Mouse (Mus musculus): Measurements from ENCODE around the gene Coq10b. TPM values are rescaled to one million over a fixed set of nuclear protein-coding genes. Genes with fewer than 3 reads are reported as not detected.

The Coq10b gene
- polyA plus RNA-seq, 2 experiments, result 8.6 to 15.4 TPM

DNA sequence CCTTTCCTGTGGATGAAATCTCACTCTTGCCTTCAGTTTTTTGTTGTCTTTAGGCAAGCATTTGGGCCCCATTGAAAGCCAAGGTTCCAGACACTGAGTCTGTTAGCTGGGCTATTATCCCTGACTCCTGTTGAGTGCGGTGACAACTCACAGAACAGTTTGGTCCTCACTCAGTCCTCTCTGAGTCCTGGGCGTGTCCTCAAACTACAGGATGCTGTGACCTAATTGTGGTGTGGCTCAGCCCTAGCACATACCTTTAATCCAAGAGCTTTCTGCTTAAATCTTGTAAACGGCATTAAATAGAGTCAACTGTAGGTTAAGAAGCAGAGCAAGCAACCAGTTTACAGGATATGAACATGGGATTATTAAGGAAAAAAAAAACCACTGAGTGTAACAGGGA, 9.4 kb upstream of the Coq10b start:
- Histone ChIP-seq H3K27ac (no peak overlapping the region), H3K4me3 (ENCODE audit: insufficient read depth in 1 of 2, low read depth in 2 of 2, low read length in 2 of 2) (no peak overlapping the region), H3K9ac (replicated peaks) (no peak overlapping the region), H3K27me3 (ENCODE audit: control insufficient read depth, insufficient read depth, low read length) (no peaks in the 10 kb centered on the region), H3K36me3 (replicated peaks; ENCODE audit: control insufficient read depth, insufficient read depth, low read depth) (no peaks in the 10 kb centered on the region), H3K4me2 (ENCODE audit: low read depth) (no peak overlapping the region), H3K9me3 (ENCODE audit: control insufficient read depth, low read length) (peaks cover 3% of the 10 kb centered on the region), H3K4me1 (replicated peaks; ENCODE audit: control insufficient read depth in 2 of 2, insufficient read depth in 2 of 2, low read length in 1 of 2) (no peaks in the 10 kb centered on the region; a peak in 1 of 4 replicates)
- TF ChIP-seq EP300 (IDR thresholded peaks at IDR 0.05; ENCODE audit: low read depth), result no peak
- TF ChIP-seq CTCF (IDR thresholded peaks at IDR 0.05; ENCODE audit: low read depth), result no peak
- no peak for DNase-seq (ENCODE audit: low read depth in 3 of 3, low spot score in 3 of 3)
- 55% methylated on average over 3 of the region's 3 CpGs for WGBS (ENCODE audit: insufficient replicate concordance)
- no peak for ATAC-seq (ENCODE audit: insufficient read depth)

GRCm38 (mm10) chr1:55048841-55049587, 3.6 kb upstream of the Coq10b start:
- 55% methylated on average over 4 of the region's 4 CpGs for WGBS (ENCODE audit: insufficient replicate concordance)
- Histone ChIP-seq H3K4me1 (replicated peaks; ENCODE audit: control insufficient read depth in 2 of 2, insufficient read depth in 2 of 2, low read length in 1 of 2) (peaks cover 4 to 10% of the 10 kb centered on the region in 2 experiments; a peak in 2 of 4 replicates), H3K4me2 (ENCODE audit: low read depth) (no peak overlapping the region), H3K36me3 (replicated peaks; ENCODE audit: control insufficient read depth, insufficient read depth, low read depth) (no peaks in the 10 kb centered on the region), H3K9ac (replicated peaks) (no peak overlapping the region), H3K4me3 (ENCODE audit: insufficient read depth in 1 of 2, low read depth in 2 of 2, low read length in 2 of 2) (no peak overlapping the region), H3K27ac (no peak overlapping the region), H3K27me3 (ENCODE audit: control insufficient read depth, insufficient read depth, low read length) (no peaks in the 10 kb centered on the region), H3K9me3 (ENCODE audit: control insufficient read depth, low read length) (no peaks in the 10 kb centered on the region)
- no peak for ATAC-seq (ENCODE audit: insufficient read depth)
- DNase-seq (ENCODE audit: low read depth in 3 of 3, low spot score in 3 of 3), result no peak
- TF ChIP-seq CTCF (IDR thresholded peaks at IDR 0.05; ENCODE audit: low read depth) (no peak), EP300 (IDR thresholded peaks at IDR 0.05; ENCODE audit: low read depth) (no peak)

- 70% methylated on average over 3 of the region's 3 CpGs for WGBS (ENCODE audit: insufficient replicate concordance)
- Histone ChIP-seq H3K4me2 (ENCODE audit: low read depth) (peak overlapping the region; percentile 71), H3K27ac (peak overlapping the region; percentile 49), H3K27me3 (ENCODE audit: control insufficient read depth, insufficient read depth, low read length) (no peaks in the 10 kb centered on the region), H3K4me3 (ENCODE audit: insufficient read depth in 1 of 2, low read depth in 2 of 2, low read length in 2 of 2) (peak overlapping the region in 1 of 2 experiments; percentile 81; a peak in 2 of 4 replicates), H3K9ac (replicated peaks) (peak overlapping the region; percentile 62), H3K9me3 (ENCODE audit: control insufficient read depth, low read length) (no peaks in the 10 kb centered on the region), H3K36me3 (replicated peaks; ENCODE audit: control insufficient read depth, insufficient read depth, low read depth) (peaks cover 5% of the 10 kb centered on the region), H3K4me1 (replicated peaks; ENCODE audit: control insufficient read depth in 2 of 2, insufficient read depth in 2 of 2, low read length in 1 of 2) (peaks cover 4 to 10% of the 10 kb centered on the region in 2 experiments; a peak in 2 of 4 replicates)
- no peak for DNase-seq (ENCODE audit: low read depth in 3 of 3, low spot score in 3 of 3)
- no peak for ATAC-seq (ENCODE audit: insufficient read depth)
- no peak for TF ChIP-seq EP300 (IDR thresholded peaks at IDR 0.05; ENCODE audit: low read depth)
- TF ChIP-seq CTCF (IDR thresholded peaks at IDR 0.05; ENCODE audit: low read depth), result no peak
These were observed 899 bp upstream of the Coq10b start for GRCm38 (mm10) chr1:55051671-55052070.

DNA sequence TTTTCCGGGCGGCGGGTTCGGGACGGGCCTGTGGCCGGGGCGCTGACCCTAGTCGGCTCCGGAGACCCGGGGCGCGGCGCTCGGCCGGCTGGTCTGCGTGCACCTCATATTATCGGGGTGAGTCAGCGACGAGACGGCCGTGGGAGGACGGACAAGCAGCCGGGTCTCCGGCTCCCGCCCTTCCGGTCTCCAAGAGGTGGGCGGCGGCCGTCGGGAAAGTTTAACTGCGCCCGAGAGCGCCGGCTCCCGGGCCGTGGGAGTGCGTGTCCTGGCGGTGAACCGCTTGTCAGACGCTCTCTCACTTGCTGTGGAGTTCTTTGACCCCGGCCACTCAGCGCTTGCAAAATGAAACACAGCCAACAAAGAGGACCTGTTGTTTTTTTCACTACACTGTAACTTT, 435 bp downstream of the Coq10b start:
- Histone ChIP-seq H3K4me2 (ENCODE audit: low read depth) (peak overlapping the region; percentile 93), H3K4me3 (ENCODE audit: insufficient read depth in 1 of 2, low read depth in 2 of 2, low read length in 2 of 2) (peak overlapping the region; percentile 81 to 85), H3K27me3 (ENCODE audit: control insufficient read depth, insufficient read depth, low read length) (no peaks in the 10 kb centered on the region), H3K36me3 (replicated peaks; ENCODE audit: control insufficient read depth, insufficient read depth, low read depth) (peaks cover 5% of the 10 kb centered on the region), H3K9me3 (ENCODE audit: control insufficient read depth, low read length) (no peaks in the 10 kb centered on the region), H3K27ac (peak overlapping the region; percentile 89), H3K9ac (replicated peaks) (peak overlapping the region; percentile 85), H3K4me1 (replicated peaks; ENCODE audit: control insufficient read depth in 2 of 2, insufficient read depth in 2 of 2, low read length in 1 of 2) (peaks cover 4 to 10% of the 10 kb centered on the region in 2 experiments; a peak in 2 of 4 replicates)
- peak; percentile 70 to 76 (median 75) for DNase-seq (ENCODE audit: low read depth in 3 of 3, low spot score in 3 of 3)
- WGBS (ENCODE audit: insufficient replicate concordance), result under 1% methylated on average over 41 of the region's 42 CpGs
- TF ChIP-seq CTCF (IDR thresholded peaks at IDR 0.05; ENCODE audit: low read depth), result peak; percentile 35; the same call in 1 of the 2 replicates
- no peak for TF ChIP-seq EP300 (IDR thresholded peaks at IDR 0.05; ENCODE audit: low read depth)
- ATAC-seq (ENCODE audit: insufficient read depth), result peak; percentile 82

DNA sequence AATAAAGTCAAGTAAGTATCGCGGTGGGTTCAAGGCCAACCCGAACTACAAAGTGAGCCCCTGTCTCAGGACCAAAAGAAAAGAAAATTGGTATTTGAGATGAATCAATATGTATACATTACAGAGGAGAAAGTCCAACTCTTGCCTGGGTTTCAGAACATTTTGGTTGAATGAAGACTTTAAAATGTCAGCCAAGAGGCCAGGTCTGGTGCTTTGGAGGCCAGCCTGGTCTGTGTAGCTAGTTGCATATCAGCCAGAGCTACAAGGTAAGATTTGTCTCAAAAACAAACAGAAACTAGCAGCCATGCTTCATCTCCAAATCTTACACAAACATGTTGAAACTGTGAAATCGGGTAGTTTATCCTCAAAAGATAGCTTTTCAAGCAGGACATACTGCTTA, 1.0 kb downstream of the Coq10b start:
- Histone ChIP-seq H3K4me1 (replicated peaks; ENCODE audit: control insufficient read depth in 2 of 2, insufficient read depth in 2 of 2, low read length in 1 of 2) (peaks cover 4 to 10% of the 10 kb centered on the region in 2 experiments; a peak in 2 of 4 replicates), H3K4me3 (ENCODE audit: insufficient read depth in 1 of 2, low read depth in 2 of 2, low read length in 2 of 2) (peak overlapping the region; percentile 81 to 85), H3K4me2 (ENCODE audit: low read depth) (peak overlapping the region; percentile 93), H3K27me3 (ENCODE audit: control insufficient read depth, insufficient read depth, low read length) (no peaks in the 10 kb centered on the region), H3K9ac (replicated peaks) (peak overlapping the region; percentile 85), H3K27ac (peak overlapping the region; percentile 89), H3K36me3 (replicated peaks; ENCODE audit: control insufficient read depth, insufficient read depth, low read depth) (peaks cover 5% of the 10 kb centered on the region), H3K9me3 (ENCODE audit: control insufficient read depth, low read length) (no peaks in the 10 kb centered on the region)
- ATAC-seq (ENCODE audit: insufficient read depth) (no peak), DNase-seq (ENCODE audit: low read depth in 3 of 3, low spot score in 3 of 3) (no peak)
- TF ChIP-seq CTCF (IDR thresholded peaks at IDR 0.05; ENCODE audit: low read depth) (no peak), EP300 (IDR thresholded peaks at IDR 0.05; ENCODE audit: low read depth) (no peak)
- WGBS (ENCODE audit: insufficient replicate concordance), result 55% methylated on average over 4 of the region's 4 CpGs
